Mouse (Mus musculus) C2C12 (cell line): ENCODE measurements around the gene Tjp3.

Experiments used
- CTCF ChIP-seq: IDR thresholded peaks from one replicate; pipeline ENCODE4 v1.5.1; 2011; ENCODE audit not compliant: control insufficient read depth, insufficient read depth, insufficient read length
- MAX ChIP-seq: IDR thresholded peaks from one replicate; pipeline ENCODE4 v1.6.1; 2011; ENCODE audit warnings: mild to moderate bottlenecking, control low read depth
- MYOG ChIP-seq: IDR thresholded peaks from one replicate; pipeline ENCODE4 v1.6.1; 2011; ENCODE audit not compliant: control insufficient read depth, insufficient read length; ENCODE audit errors: extremely low read depth
- USF1 ChIP-seq: IDR thresholded peaks from one replicate; pipeline ENCODE4 v1.6.1; 2011; ENCODE audit warnings: low read depth, mild to moderate bottlenecking, control low read depth, moderate library complexity

- TF ChIP-seq CTCF (no peak), USF1 (no peak), MAX (no peak), MYOG (no peak)
These were observed 18.2 kb upstream of the Tjp3 start for GRCm38 (mm10) chr10:81309571-81309970.
